Mouse (Mus musculus) testis, adult 2 months (tissue): ENCODE results near the gene Ptrhd1. TPM values are rescaled to one million over a fixed set of nuclear protein-coding genes. Genes with fewer than 3 reads are reported as not detected.
"Not testable (repeated sequence)": the region's sequence is repeated elsewhere in the genome, so short reads cannot be mapped to it uniquely, and the experiment has no call there.

Source experiments
- H3K27ac ChIP-seq: fragments of 200-500 bp; 2 replicates; pipeline ENCODE4 v1.5.1; 2012; ENCODE audit warnings: low read depth, low read length; ENCODE audit not compliant: control insufficient read depth, insufficient read depth
- H3K27me3 ChIP-seq: fragments of 200-500 bp; 2 replicates; pipeline ENCODE4 v1.6.1; 2012; ENCODE audit warnings: mild to moderate bottlenecking, low read length, moderate library complexity; ENCODE audit not compliant: control insufficient read depth, insufficient read depth
- H3K36me3 ChIP-seq: fragments of 200-500 bp; 2 replicates; pipeline ENCODE4 v1.6.1; 2012; ENCODE audit warnings: mild to moderate bottlenecking, low read length; ENCODE audit not compliant: control insufficient read depth, insufficient read depth
- H3K4me1 ChIP-seq: fragments of 200-500 bp; 2 replicates; pipeline ENCODE4 v1.6.1; 2012; ENCODE audit warnings: low read length; ENCODE audit not compliant: control insufficient read depth, insufficient read depth
- H3K4me3 ChIP-seq: fragments of 200-500 bp; 2 replicates; pipeline ENCODE4 v1.5.1; 2012; ENCODE audit warnings: low read depth, mild to moderate bottlenecking, low read length, moderate library complexity, mixed read lengths; ENCODE audit not compliant: control insufficient read depth
- CTCF ChIP-seq: fragments of 200-500 bp; IDR thresholded peaks from 2 replicates; pipeline ENCODE4 v1.5.1; 2012; ENCODE audit warnings: low read depth, mild to moderate bottlenecking, inconsistent platforms, low read length, moderate library complexity; ENCODE audit not compliant: control insufficient read depth, insufficient read depth, insufficient replicate concordance
- POLR2A ChIP-seq: fragments of 200-500 bp; IDR thresholded peaks from 2 replicates; pipeline ENCODE4 v1.6.1; 2012; ENCODE audit warnings: low read depth, mild to moderate bottlenecking, inconsistent platforms, low read length, moderate library complexity; ENCODE audit not compliant: control insufficient read depth
- polyA plus RNA-seq: library from polyadenylated mRNA; depleted of rRNA; stranded (reverse); fragments of >200 nt; gene quantifications from 2 replicates; pipeline ENCODE4 v1.2.3, GENCODE M21; 2012

Ptrhd1 gene
- polyA plus RNA-seq, 1 experiment: 2.0 TPM

DNA sequence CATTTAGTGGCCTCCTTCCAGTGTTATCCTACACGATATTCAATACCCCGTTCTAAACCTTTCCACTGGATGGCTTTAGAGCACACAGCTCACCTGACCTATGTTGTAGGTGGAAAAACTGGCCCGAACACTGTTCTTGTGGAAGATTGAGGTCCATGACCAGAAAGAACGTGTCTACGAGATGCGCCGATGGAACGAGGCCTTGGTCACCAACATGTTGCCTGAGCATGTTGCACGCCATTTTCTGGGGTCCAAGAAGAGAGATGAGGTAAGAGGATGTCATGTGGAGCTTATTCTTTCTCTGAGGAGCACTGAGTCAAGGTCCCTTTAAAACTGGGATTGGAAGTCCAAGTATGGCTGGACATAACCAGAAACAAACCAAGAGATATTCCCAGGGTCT, 24.6 kb upstream of the Ptrhd1 start:
- Histone ChIP-seq H3K36me3 (no peaks in the 10 kb centered on the region; the same call in 1 of the 2 replicates), H3K27ac (no peak overlapping the region), H3K4me1 (no peaks in the 10 kb centered on the region), H3K4me3 (no peak overlapping the region), H3K27me3 (no peaks in the 10 kb centered on the region)
- TF ChIP-seq CTCF (no peak), POLR2A (no peak)

DNA sequence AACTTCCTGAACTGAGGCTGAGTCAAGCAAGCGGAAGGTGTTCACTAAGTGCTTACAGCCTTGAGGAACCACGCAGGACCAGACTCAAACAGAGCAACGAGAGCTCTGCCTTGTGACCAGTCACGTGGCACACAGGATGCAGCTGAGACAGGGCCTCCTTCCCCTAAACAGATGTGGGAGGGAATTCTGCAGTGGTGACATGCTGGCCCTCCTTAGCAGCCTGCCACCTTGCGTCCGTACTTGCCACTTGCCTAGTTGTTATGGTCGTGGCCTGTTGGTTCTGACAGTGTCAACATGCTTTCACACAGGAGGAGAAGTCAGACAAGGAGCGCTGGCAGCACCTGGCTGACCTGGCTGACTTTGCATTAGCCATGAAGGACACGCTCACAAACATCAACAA, 22.7 kb upstream of the Ptrhd1 start:
- no peak for TF ChIP-seq CTCF
- TF ChIP-seq POLR2A: no peak
- Histone ChIP-seq H3K4me1 (no peaks in the 10 kb centered on the region), H3K27me3 (no peaks in the 10 kb centered on the region), H3K27ac (no peak overlapping the region), H3K4me3 (no peak overlapping the region), H3K36me3 (peaks cover 2% of the 10 kb centered on the region)

DNA sequence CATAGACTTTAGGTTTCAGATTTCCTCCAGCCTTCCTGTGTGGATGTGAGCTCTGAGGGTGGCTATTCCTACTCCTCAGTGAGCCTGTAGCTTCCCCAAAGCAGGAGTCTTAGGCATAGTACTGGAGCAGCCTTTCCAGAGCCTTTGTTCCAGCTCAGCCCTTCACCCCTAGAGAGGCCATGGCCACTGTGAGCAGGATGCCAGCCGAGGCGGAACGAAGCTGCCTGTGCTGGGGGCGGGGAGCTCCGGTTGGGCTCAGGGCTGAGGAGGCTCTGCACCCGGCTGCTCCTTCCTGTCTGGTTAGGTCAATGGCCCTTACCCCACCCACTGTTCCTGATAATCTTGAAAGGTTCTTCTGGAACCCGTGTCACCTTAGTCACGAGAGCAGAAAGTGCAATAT, 20.9 kb upstream of the Ptrhd1 start:
- Histone ChIP-seq H3K27me3 (no peaks in the 10 kb centered on the region), H3K36me3 (peaks cover 2% of the 10 kb centered on the region), H3K4me3 (no peak overlapping the region), H3K27ac (no peak overlapping the region), H3K4me1 (no peaks in the 10 kb centered on the region)
- TF ChIP-seq POLR2A (no peak), CTCF (no peak)

DNA sequence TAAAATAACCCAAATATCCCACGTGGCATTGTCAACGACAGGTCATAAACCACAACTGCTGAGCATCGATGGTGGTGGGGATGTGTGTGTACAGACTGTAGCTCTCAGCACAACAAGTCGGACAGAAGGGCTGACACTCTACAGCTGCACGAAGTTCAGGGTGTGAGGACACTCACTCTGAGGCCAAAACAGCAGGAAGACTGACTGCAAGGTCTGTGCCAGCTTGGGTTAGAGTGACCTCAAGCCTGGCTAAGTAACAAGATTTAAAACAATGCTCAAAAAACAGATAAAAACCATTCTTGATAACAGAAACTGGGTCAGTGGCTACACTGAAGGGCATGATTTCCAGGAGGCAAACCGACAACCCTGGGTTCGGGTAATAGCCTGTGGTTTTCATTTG, 3.7 kb upstream of the Ptrhd1 start:
- Histone ChIP-seq H3K4me1 (no peaks in the 10 kb centered on the region), H3K4me3 (no peak overlapping the region), H3K27ac (0 out of 2 replicates have a peak overlapping the region, but pooled peaks have one; percentile 27), H3K36me3 (0 out of 2 replicates have a peak, but pooled peaks cover 2% of the 10 kb centered on the region), H3K27me3 (no peaks in the 10 kb centered on the region)
- TF ChIP-seq POLR2A (peak; percentile 29; the same call in 1 of the 2 replicates), CTCF (no peak)

DNA sequence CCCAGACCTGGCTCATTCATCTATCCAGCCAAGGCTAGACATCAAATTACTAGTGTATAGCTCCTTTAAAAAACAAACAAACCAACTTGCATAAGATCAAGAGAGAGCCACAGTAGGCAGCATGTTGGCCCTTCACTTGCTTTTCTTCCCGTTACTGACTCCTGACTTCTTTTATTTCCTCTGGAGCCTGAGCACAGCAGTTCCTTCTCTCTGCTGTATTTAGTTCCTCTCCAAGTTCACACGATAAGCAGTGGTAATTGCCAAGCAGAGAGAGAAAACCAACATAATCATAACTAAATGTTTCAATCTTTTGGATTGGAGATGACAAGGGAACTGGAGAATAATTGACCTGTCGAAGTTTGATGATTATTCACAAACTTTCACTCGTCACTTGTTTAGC, 1.1 kb upstream of the Ptrhd1 start:
- Histone ChIP-seq H3K36me3 (0 out of 2 replicates have a peak, but pooled peaks cover 2% of the 10 kb centered on the region), H3K27me3 (no peaks in the 10 kb centered on the region), H3K4me3 (no peak overlapping the region), H3K4me1 (no peaks in the 10 kb centered on the region), H3K27ac (no peak overlapping the region)
- no peak for TF ChIP-seq CTCF
- no peak for TF ChIP-seq POLR2A

DNA sequence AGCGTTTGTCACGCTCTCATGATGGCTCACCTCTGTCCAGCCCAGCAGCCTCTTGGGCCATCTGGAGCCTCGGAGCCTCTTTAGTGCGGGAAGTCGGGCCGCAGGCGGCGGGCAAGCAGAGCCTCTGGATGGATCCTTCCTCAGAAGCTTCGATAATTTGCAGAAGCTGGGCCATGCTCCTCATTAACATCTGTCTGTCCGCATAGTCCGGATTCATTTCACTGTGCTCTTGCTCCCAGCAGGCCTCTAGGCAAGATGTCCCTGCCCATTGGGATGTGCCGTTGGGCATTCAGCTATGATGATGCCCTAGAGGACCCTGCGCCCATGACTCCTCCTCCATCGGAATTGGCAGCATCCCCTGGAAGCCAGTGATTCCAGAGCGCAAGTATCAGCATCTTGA, 3.7 kb downstream of the Ptrhd1 start:
- H3K4me3 ChIP-seq: no peak overlapping the region
- no peak for TF ChIP-seq POLR2A
- TF ChIP-seq CTCF: no peak
- no peaks in the 10 kb centered on the region for H3K36me3 ChIP-seq
- no peaks in the 10 kb centered on the region for H3K4me1 ChIP-seq
- no peaks in the 10 kb centered on the region for H3K27me3 ChIP-seq
- no peak overlapping the region for H3K27ac ChIP-seq

DNA sequence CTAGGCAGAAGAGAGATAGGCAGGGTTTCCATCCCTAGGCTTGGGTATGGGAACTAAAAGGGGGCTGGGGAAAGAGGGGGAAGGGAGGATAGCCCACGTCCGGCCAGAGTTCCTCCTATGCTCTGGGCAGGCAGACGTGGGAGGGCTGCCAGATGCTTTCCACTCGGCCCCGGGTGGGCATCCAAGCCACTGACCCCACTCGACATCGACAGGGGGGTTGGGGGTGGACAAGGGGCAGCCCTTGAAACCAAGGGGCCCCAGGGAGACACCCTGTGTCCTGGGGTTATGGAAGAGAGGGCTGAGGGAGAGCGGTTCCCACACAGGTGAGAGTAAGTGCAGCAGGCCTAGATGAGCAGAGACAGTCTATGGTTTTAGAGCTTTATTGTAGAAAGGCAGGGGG, 6.5 kb downstream of the Ptrhd1 start:
- H3K4me1 ChIP-seq, H3K36me3 ChIP-seq, H3K27ac ChIP-seq, H3K27me3 ChIP-seq, H3K4me3 ChIP-seq: not testable (repeated sequence)

DNA sequence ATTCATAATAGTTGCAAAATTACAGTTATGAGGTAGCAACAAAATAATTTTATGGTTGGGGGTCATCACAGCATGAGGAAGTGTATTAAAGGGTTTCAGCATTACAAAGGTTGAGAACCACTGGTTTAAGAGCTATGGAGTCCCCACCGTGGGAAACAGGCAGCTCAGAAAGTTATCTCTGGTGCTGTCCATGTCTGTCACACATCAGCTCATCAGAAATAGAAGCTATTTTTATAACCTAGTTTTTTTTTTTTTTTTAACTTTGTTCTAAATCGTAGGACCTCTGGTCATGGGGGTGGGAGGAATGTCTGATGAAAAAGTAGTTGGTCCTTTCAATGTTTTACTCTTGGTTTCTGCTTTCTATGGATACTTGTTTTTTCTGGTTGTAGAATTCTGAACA, 10.0 kb downstream of the Ptrhd1 start:
- Histone ChIP-seq H3K36me3 (no peaks in the 10 kb centered on the region), H3K4me3 (no peak overlapping the region), H3K27ac (no peak overlapping the region), H3K4me1 (no peaks in the 10 kb centered on the region), H3K27me3 (no peaks in the 10 kb centered on the region)
- TF ChIP-seq POLR2A (no peak), CTCF (no peak)
